Mouse (Mus musculus) CH12.LX (cell line): ENCODE data around the gene Tcp1. TPM values are rescaled to one million over a fixed set of nuclear protein-coding genes. Genes with fewer than 3 reads are reported as not detected.

Source experiments
- DNase-seq: peaks from one replicate; pipeline ENCODE4 v3.0.0-alpha.2; 2013; ENCODE audit errors: extremely low read depth
- H3K27ac ChIP-seq: 2 replicates; pipeline ENCODE4 v1.5.1; 2012; ENCODE audit warnings: low read depth, mild to moderate bottlenecking, control low read depth, moderate library complexity; ENCODE audit not compliant: insufficient read depth
- H3K27me3 ChIP-seq: replicated peaks from 2 replicates; pipeline ENCODE3; 2012; ENCODE audit warnings: inconsistent platforms
- H3K36me3 ChIP-seq, 2 experiments: replicated peaks in 1 of 2; 2 replicates each; pipeline versions ENCODE3 to v1.6.1; 2012; ENCODE audit warnings: inconsistent platforms in 1 of 2, low read length in 1 of 2, mild to moderate bottlenecking in 1 of 2, mixed read lengths in 1 of 2, moderate library complexity in 1 of 2; ENCODE audit not compliant: control insufficient read depth in 1 of 2, insufficient read depth in 1 of 2
- H3K4me1 ChIP-seq, 2 experiments: 2 replicates each; pipeline ENCODE4 v1.6.1; 2012; ENCODE audit warnings: inconsistent platforms in 1 of 2, moderate library complexity in 1 of 2; ENCODE audit not compliant: insufficient read depth in 2 of 2, control insufficient read depth in 1 of 2
- H3K4me2 ChIP-seq: 2 replicates; pipeline ENCODE4 v1.6.1; 2012; ENCODE audit warnings: low read depth, mild to moderate bottlenecking, control low read depth; ENCODE audit not compliant: poor library complexity, insufficient read depth, severe bottlenecking
- H3K4me3 ChIP-seq, 3 experiments: fragments of 150-350 bp in 1 of 3; sonication (generic) in 1 of 3; replicated peaks in 1 of 3; 2 replicates each; pipeline versions ENCODE3 to v1.5.1; 2011 to 2012; ENCODE audit warnings: low read depth in 2 of 3, low read length in 2 of 3, mild to moderate bottlenecking in 2 of 3, moderate library complexity in 2 of 3, control low read depth in 1 of 3, improper control_type of control experiment in 1 of 3, inconsistent platforms in 1 of 3, mixed read lengths in 1 of 3; ENCODE audit not compliant: poor library complexity in 1 of 3
- H3K79me2 ChIP-seq: replicated peaks from 2 replicates; pipeline ENCODE4 v1.6.1; 2012; ENCODE audit warnings: mild to moderate bottlenecking, moderate library complexity; ENCODE audit not compliant: control insufficient read depth, poor library complexity, insufficient read depth, severe bottlenecking; ENCODE audit errors: extremely low read depth
- H3K9ac ChIP-seq: 2 replicates; pipeline ENCODE4 v1.6.1; 2012; ENCODE audit warnings: low read depth, mild to moderate bottlenecking, control low read depth, moderate library complexity; ENCODE audit not compliant: insufficient read depth
- H3K9me3 ChIP-seq: replicated peaks from 2 replicates; pipeline ENCODE3; 2012; ENCODE audit warnings: low read length, inconsistent platforms, mixed read lengths
- CHD2 ChIP-seq: IDR thresholded peaks from 2 replicates; pipeline ENCODE4 v1.6.1; 2011; ENCODE audit warnings: low read length, improper control_type of control experiment
- JUN ChIP-seq: IDR thresholded peaks from 2 replicates; pipeline ENCODE4 v1.6.1; 2011; ENCODE audit warnings: low read depth, mild to moderate bottlenecking, low read length, improper control_type of control experiment, moderate library complexity; ENCODE audit not compliant: insufficient read depth
- JUND ChIP-seq: conservative IDR thresholded peaks from 2 replicates; pipeline ENCODE4 v1.6.1; 2011; ENCODE audit warnings: low read depth, low read length, improper control_type of control experiment
- MEF2A ChIP-seq: IDR thresholded peaks from 2 replicates; pipeline ENCODE4 v1.6.1; 2014; ENCODE audit warnings: low read depth, mild to moderate bottlenecking, inconsistent platforms, low read length, improper control_type of control experiment, borderline replicate concordance
- NRF1 ChIP-seq: IDR thresholded peaks from 2 replicates; pipeline ENCODE4 v1.6.1; 2014; ENCODE audit warnings: low read depth, mild to moderate bottlenecking, inconsistent platforms, low read length, improper control_type of control experiment, moderate library complexity
- POLR2AphosphoS2 ChIP-seq: IDR thresholded peaks from 2 replicates; pipeline ENCODE4 v1.6.1; 2011; ENCODE audit warnings: low read depth, low read length, improper control_type of control experiment
- UBTF ChIP-seq: IDR thresholded peaks from 2 replicates; pipeline ENCODE4 v1.6.1; 2012; ENCODE audit warnings: low read depth, mild to moderate bottlenecking, inconsistent platforms, low read length, improper control_type of control experiment, moderate library complexity
- USF1 ChIP-seq: IDR thresholded peaks from 2 replicates; pipeline ENCODE4 v1.6.1; 2014; ENCODE audit warnings: low read depth, mild to moderate bottlenecking, inconsistent platforms, low read length, improper control_type of control experiment
- USF2 ChIP-seq: conservative IDR thresholded peaks from 2 replicates; pipeline ENCODE4 v1.6.1; 2011; ENCODE audit warnings: low read depth, low read length, improper control_type of control experiment
- ZC3H11A ChIP-seq: IDR thresholded peaks from 2 replicates; pipeline ENCODE4 v1.6.1; 2012; ENCODE audit warnings: low read depth, mild to moderate bottlenecking, inconsistent platforms, low read length, improper control_type of control experiment
- ZKSCAN1 ChIP-seq: IDR thresholded peaks from 2 replicates; pipeline ENCODE4 v1.6.1; 2012; ENCODE audit warnings: low read depth, inconsistent platforms, low read length, improper control_type of control experiment, borderline replicate concordance
- ZNF384 ChIP-seq: IDR thresholded peaks from 2 replicates; pipeline ENCODE4 v1.6.1; 2012; ENCODE audit warnings: low read depth, low read length, improper control_type of control experiment, inconsistent platforms
- dilution Hi-C: fragments of 300-500 bp; cut with MboI; formaldehyde crosslinking; loops from 2 replicates; pipeline ENCODE4 v1.14.3; 2020; ENCODE audit warnings: low sequenced_read_pairs; ENCODE audit not compliant: extremely low pct_unique_long_range_greater_than_20kb, extremely low pct_ligation_motif_present
- in situ Hi-C: fragments of 300-500 bp; cut with MboI; formaldehyde crosslinking; loops from 3 replicates; pipeline ENCODE4 v1.14.3; 2019; ENCODE audit warnings: low sequenced_read_pairs, low pct_ligation_motif_present, low pct_unique_long_range_greater_than_20kb, mixed read lengths
- polyA plus RNA-seq: library from polyadenylated mRNA; unstranded; fragments of >175 nt; gene quantifications from 2 replicates; pipeline ENCODE4 v1.2.1, GENCODE M21; 2012; ENCODE audit warnings: low read depth; ENCODE audit not compliant: insufficient read length
- total RNA-seq, 2 experiments: library from RNA; depleted of rRNA; stranded (reverse); fragments of 300-350 nt in 1 of 2; fragments of >200 nt in 1 of 2; gene quantifications; 2 replicates each; pipeline ENCODE4 v1.2.3; 2012 to 2014

Gene Tcp1
- total and polyA plus RNA-seq, 3 experiments = 560 to 951 (median 569) TPM

DNA sequence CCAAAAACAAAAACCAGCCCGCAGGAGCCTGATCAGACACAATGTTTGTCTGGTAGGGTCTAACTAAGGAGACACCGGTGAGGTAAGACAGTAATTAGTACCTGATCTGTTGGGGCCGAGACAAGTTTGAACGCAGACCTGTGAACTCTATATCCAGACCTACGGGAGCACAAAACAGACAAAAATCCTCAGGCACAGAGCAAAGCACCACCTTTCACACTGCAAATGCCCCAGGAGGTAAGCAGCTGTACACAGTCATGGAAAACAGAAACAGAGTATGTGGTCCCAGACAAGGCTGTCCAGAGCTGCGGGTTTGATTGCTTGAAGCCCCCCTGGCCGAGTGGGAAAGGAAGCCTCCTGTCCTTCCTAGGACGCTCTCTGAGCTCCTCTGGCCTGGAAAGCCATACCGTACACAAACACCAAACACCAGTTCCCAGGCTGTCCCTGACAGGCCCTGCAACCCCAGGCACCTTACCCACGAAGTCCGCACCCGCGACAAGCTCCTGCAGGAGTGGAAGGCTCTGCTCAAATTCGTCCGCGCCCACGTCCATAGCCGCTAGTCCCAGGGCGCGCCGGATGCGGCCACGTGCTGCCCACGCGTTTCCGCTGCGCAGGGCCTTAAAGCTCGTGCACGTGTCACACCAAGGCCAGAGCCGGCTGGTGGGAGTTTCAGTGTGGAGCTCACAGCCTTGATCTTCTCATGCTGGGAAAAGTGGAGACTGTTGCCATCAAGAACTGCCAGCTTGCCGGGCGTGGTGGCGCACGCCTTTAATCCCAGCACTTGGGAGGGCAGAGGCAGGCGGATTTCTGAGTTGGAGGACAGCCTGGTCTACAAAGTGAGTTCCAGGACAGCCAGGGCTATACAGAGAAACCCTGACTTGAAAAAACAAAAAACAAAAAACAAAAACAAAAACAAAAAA lies 5.9 kb upstream of the Tcp1 start, which contains the start of gene Pnldc1:
Gene Pnldc1, minus strand, starts transcription at position 870 of the 920 bp plus-strand sequence.
- no peak within 1 kb of the TSS for H3K9ac ChIP-seq
- H3K4me1 ChIP-seq = peaks cover 0 to 22% of the 10 kb centered on the region in 2 experiments; a peak in 2 of 4 replicates
- no peak for TF ChIP-seq UBTF
- no peak for TF ChIP-seq ZC3H11A
- no peak for TF ChIP-seq USF2
- TF ChIP-seq JUN = no peak
- no peak for TF ChIP-seq NRF1
- no peak; the same call in 1 of the 2 replicates for TF ChIP-seq POLR2AphosphoS2
- no peak for TF ChIP-seq ZKSCAN1
- no peak for TF ChIP-seq USF1
- in situ Hi-C loops = no loop called here
- H3K4me2 ChIP-seq = no peak within 1 kb of the TSS
- H3K9me3 ChIP-seq = no peaks in the 10 kb centered on the region
- H3K4me3 ChIP-seq = no peak within 1 kb of the TSS
- H3K79me2 ChIP-seq = peaks cover 16% of the 10 kb centered on the region
- no peak for DNase-seq
- H3K36me3 ChIP-seq = peaks cover 30 to 67% of the 10 kb centered on the region in 2 experiments
- dilution Hi-C loops = no loop called here
- H3K27me3 ChIP-seq = no peaks in the 10 kb centered on the region
- H3K27ac ChIP-seq = no peak within 1 kb of the TSS

- Histone ChIP-seq H3K79me2 (peaks cover 24% of the 10 kb centered on the region), H3K4me1 (peaks cover 0 to 21% of the 10 kb centered on the region in 2 experiments; a peak in 2 of 4 replicates), H3K9ac (no peak overlapping the region), H3K27ac (no peak overlapping the region), H3K36me3 (peaks cover 30 to 59% of the 10 kb centered on the region in 2 experiments), H3K9me3 (no peaks in the 10 kb centered on the region), H3K4me3 (no peak overlapping the region), H3K27me3 (no peaks in the 10 kb centered on the region)
- DNase-seq = no peak
- in situ Hi-C loops (no loop called here), dilution Hi-C loops (no loop called here)
- TF ChIP-seq MEF2A (no peak), CHD2 (no peak), JUND (no peak), ZNF384 (peak; percentile 34; the same call in 1 of the 2 replicates)
- TF ChIP-seq, all 38 proteins: peak for 1
- H3K4me2 ChIP-seq = no peak overlapping the region
These were observed 5.1 kb upstream of the Tcp1 start for GRCm38 (mm10) chr17:12910391-12910790.
